Mouse (Mus musculus) MEL (cell line): ENCODE results near the gene Cib4. TPM values are rescaled to one million over a fixed set of nuclear protein-coding genes. Genes with fewer than 3 reads are reported as not detected.

Experiments
- DNase-seq: peaks from one replicate; pipeline ENCODE4 v3.0.0; 2011; ENCODE audit warnings: low read depth, low spot score
- H3K27ac ChIP-seq: 2 replicates; pipeline ENCODE4 v1.5.1; 2012; ENCODE audit warnings: low read depth, mild to moderate bottlenecking, control low read depth, low read length, moderate library complexity; ENCODE audit not compliant: control insufficient read depth
- H3K27me3 ChIP-seq, 2 experiments: fragments of 150-350 bp in 1 of 2; sonication (generic) in 1 of 2; 2 replicates each; pipeline ENCODE4 v1.6.1; 2012; ENCODE audit warnings: low read length in 2 of 2, mild to moderate bottlenecking in 2 of 2, improper control_type of control experiment in 1 of 2, moderate library complexity in 1 of 2; ENCODE audit not compliant: insufficient read depth in 2 of 2, control insufficient read depth in 1 of 2
- H3K36me3 ChIP-seq, 2 experiments: 2 replicates each; pipeline ENCODE4 v1.6.1; 2012 to 2014; ENCODE audit warnings: low read length in 2 of 2, improper control_type of control experiment in 1 of 2, inconsistent platforms in 1 of 2, mild to moderate bottlenecking in 1 of 2; ENCODE audit not compliant: insufficient read depth in 2 of 2, control insufficient read depth in 1 of 2
- H3K4me1 ChIP-seq, 2 experiments: fragments of 150-350 bp in 1 of 2; sonication (generic) in 1 of 2; 2 replicates each; pipeline ENCODE4 v1.6.1; 2012; ENCODE audit warnings: low read length in 2 of 2, improper control_type of control experiment in 1 of 2, mild to moderate bottlenecking in 1 of 2; ENCODE audit not compliant: insufficient read depth in 2 of 2, control insufficient read depth in 1 of 2
- H3K4me3 ChIP-seq, 2 experiments: fragments of 150-350 bp in 1 of 2; sonication (generic) in 1 of 2; 2 replicates each; pipeline ENCODE4 v1.5.1; 2012; ENCODE audit warnings: low read depth in 2 of 2, low read length in 2 of 2, mild to moderate bottlenecking in 2 of 2, moderate library complexity in 2 of 2, control low read depth in 1 of 2, improper control_type of control experiment in 1 of 2; ENCODE audit not compliant: control insufficient read depth in 1 of 2, insufficient read depth in 1 of 2
- H3K79me2 ChIP-seq: 2 replicates; pipeline ENCODE4 v1.6.1; 2012; ENCODE audit warnings: mild to moderate bottlenecking, low read length, moderate library complexity; ENCODE audit not compliant: control insufficient read depth, poor library complexity, insufficient read depth
- H3K9ac ChIP-seq: 2 replicates; pipeline ENCODE4 v1.6.1; 2012; ENCODE audit warnings: low read depth, mild to moderate bottlenecking, control low read depth, low read length, moderate library complexity; ENCODE audit not compliant: control insufficient read depth, poor library complexity, severe bottlenecking
- H3K9me3 ChIP-seq: fragments of 150-350 bp; sonication (generic); replicated peaks from 2 replicates; pipeline ENCODE4 v1.6.1; 2012; ENCODE audit warnings: mild to moderate bottlenecking, low read length, improper control_type of control experiment, moderate library complexity; ENCODE audit not compliant: insufficient read depth
- BHLHE40 ChIP-seq: IDR thresholded peaks from 2 replicates; pipeline ENCODE4 v1.6.1; 2012; ENCODE audit warnings: low read depth, mild to moderate bottlenecking, inconsistent platforms, low read length, improper control_type of control experiment, borderline replicate concordance
- E2F4 ChIP-seq: IDR thresholded peaks from 2 replicates; pipeline ENCODE4 v1.6.1; 2011; ENCODE audit warnings: low read depth, low read length, improper control_type of control experiment, borderline replicate concordance
- EP300 ChIP-seq, 2 experiments: IDR thresholded peaks; 2 replicates each; pipeline ENCODE4 v1.6.1; 2011; ENCODE audit warnings: improper control_type of control experiment in 2 of 2, low read length in 2 of 2, low read depth in 1 of 2, mild to moderate bottlenecking in 1 of 2
- GATA1 ChIP-seq: IDR thresholded peaks from 2 replicates; pipeline ENCODE4 v1.6.1; 2011; ENCODE audit warnings: low read depth, low read length, improper control_type of control experiment
- KAT2A ChIP-seq: conservative IDR thresholded peaks from 2 replicates; pipeline ENCODE4 v1.6.1; 2012; ENCODE audit warnings: low read depth, low read length, improper control_type of control experiment, inconsistent platforms
- MXI1 ChIP-seq: IDR thresholded peaks from 2 replicates; pipeline ENCODE4 v1.6.1; 2011; ENCODE audit warnings: mild to moderate bottlenecking, low read depth, low read length, improper control_type of control experiment
- MYB ChIP-seq: IDR thresholded peaks from 2 replicates; pipeline ENCODE4 v1.6.1; 2011; ENCODE audit warnings: mild to moderate bottlenecking, low read depth, low read length, improper control_type of control experiment
- NELFE ChIP-seq: IDR thresholded peaks from 2 replicates; pipeline ENCODE4 v1.6.1; 2011; ENCODE audit warnings: low read depth, low read length, improper control_type of control experiment
- NRF1 ChIP-seq: IDR thresholded peaks from 2 replicates; pipeline ENCODE4 v1.6.1; 2014; ENCODE audit warnings: low read depth, mild to moderate bottlenecking, inconsistent platforms, low read length, improper control_type of control experiment, moderate library complexity; ENCODE audit not compliant: poor library complexity, insufficient read depth, severe bottlenecking
- POLR2A ChIP-seq, 2 experiments: IDR thresholded peaks; 2 replicates each; pipeline ENCODE4 v1.6.1; 2011 to 2012; ENCODE audit warnings: low read length in 2 of 2, mild to moderate bottlenecking in 2 of 2, control low read depth in 1 of 2, improper control_type of control experiment in 1 of 2, low read depth in 1 of 2, moderate library complexity in 1 of 2; ENCODE audit not compliant: control insufficient read depth in 1 of 2, insufficient read depth in 1 of 2, poor library complexity in 1 of 2
- RCOR1 ChIP-seq: IDR thresholded peaks from 2 replicates; pipeline ENCODE4 v1.6.1; 2012; ENCODE audit warnings: low read depth, mild to moderate bottlenecking, inconsistent platforms, low read length, improper control_type of control experiment
- SIN3A ChIP-seq: IDR thresholded peaks from 2 replicates; pipeline ENCODE4 v1.6.1; 2012; ENCODE audit warnings: low read length, improper control_type of control experiment, inconsistent platforms
- TCF12 ChIP-seq: IDR thresholded peaks from 2 replicates; pipeline ENCODE4 v1.6.1; 2014; ENCODE audit warnings: low read depth, mild to moderate bottlenecking, inconsistent platforms, low read length, improper control_type of control experiment, moderate library complexity
- UBTF ChIP-seq: IDR thresholded peaks from 2 replicates; pipeline ENCODE4 v1.6.1; 2012; ENCODE audit warnings: low read depth, mild to moderate bottlenecking, inconsistent platforms, low read length, improper control_type of control experiment, moderate library complexity, borderline replicate concordance; ENCODE audit not compliant: insufficient read depth
- USF1 ChIP-seq: IDR thresholded peaks from 2 replicates; pipeline ENCODE4 v1.6.1; 2014; ENCODE audit warnings: low read depth, mild to moderate bottlenecking, inconsistent platforms, low read length, improper control_type of control experiment, moderate library complexity
- ZC3H11A ChIP-seq: IDR thresholded peaks from 2 replicates; pipeline ENCODE4 v1.6.1; 2012; ENCODE audit warnings: low read depth, mild to moderate bottlenecking, inconsistent platforms, low read length, improper control_type of control experiment
- ZKSCAN1 ChIP-seq: IDR thresholded peaks from 2 replicates; pipeline ENCODE4 v1.6.1; 2012; ENCODE audit warnings: low read depth, mild to moderate bottlenecking, inconsistent platforms, low read length, improper control_type of control experiment, moderate library complexity
- ZMIZ1 ChIP-seq: IDR thresholded peaks from 2 replicates; pipeline ENCODE4 v1.6.1; 2012; ENCODE audit warnings: low read depth, mild to moderate bottlenecking, inconsistent platforms, low read length, improper control_type of control experiment, moderate library complexity
- ZNF384 ChIP-seq: IDR thresholded peaks from 2 replicates; pipeline ENCODE4 v1.6.1; 2012; ENCODE audit warnings: low read depth, mild to moderate bottlenecking, inconsistent platforms, low read length, improper control_type of control experiment
- polyA plus RNA-seq, 2 experiments: library from polyadenylated mRNA; stranded (reverse) in 1 of 2; unstranded in 1 of 2; fragments of >175 nt in 1 of 2; fragments of >200 nt in 1 of 2; gene quantifications; 2 replicates each; pipeline versions ENCODE4 v1.2.1 to v1.2.4; 2012; ENCODE audit warnings: low replicate concordance in 2 of 2, low read depth in 1 of 2; ENCODE audit not compliant: insufficient read length in 2 of 2, insufficient read depth in 1 of 2, missing spikeins in 1 of 2
- total RNA-seq: library from RNA; depleted of rRNA; stranded (reverse); fragments of 300-350 nt; gene quantifications from 2 replicates; pipeline ENCODE4 v1.2.3, GENCODE M21; 2012

Cib4 gene
- total and polyA plus RNA-seq, 3 experiments = not detected

DNA sequence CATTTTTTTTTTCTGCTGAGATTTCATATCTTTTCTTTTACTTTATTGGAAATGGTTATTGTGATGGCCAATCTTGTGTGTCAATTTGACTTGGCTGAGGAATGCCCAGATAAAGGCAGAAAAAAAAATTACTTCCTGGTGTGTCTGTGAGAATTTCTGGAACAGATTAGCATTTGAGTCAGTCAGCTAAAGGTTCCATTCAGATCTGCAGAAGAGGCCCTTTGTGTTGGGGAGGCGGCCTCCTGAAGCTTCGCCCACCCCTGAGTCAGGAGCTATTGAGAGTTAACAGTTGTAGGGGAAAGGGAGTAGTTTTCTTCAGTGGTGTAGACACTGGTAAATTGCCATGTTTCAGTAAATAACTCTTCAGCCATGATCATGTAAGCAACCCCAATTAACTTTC, 50.3 kb downstream of the Cib4 start:
- 0 out of 2 replicates have a peak, but pooled peaks have one; percentile 9 for TF ChIP-seq GATA1
- TF ChIP-seq POLR2A (IDR thresholded peaks at IDR 0.05; ENCODE audit: control insufficient read depth in 1 of 2, insufficient read depth in 1 of 2, low read depth in 1 of 2, low read length in 2 of 2, poor library complexity in 1 of 2) = no peak
- TF ChIP-seq TCF12 = no peak
- H3K36me3 ChIP-seq = peaks cover 0 to 2% of the 10 kb centered on the region in 2 experiments; a peak in 1 of 4 replicates
- H3K79me2 ChIP-seq = no peaks in the 10 kb centered on the region
- H3K4me3 ChIP-seq = no peak overlapping the region
- no peaks in the 10 kb centered on the region for H3K9me3 ChIP-seq
- peak; percentile 18 for DNase-seq
- H3K27ac ChIP-seq = no peak overlapping the region
- H3K9ac ChIP-seq = no peak overlapping the region
- peaks cover 0 to 20% of the 10 kb centered on the region in 2 experiments; a peak in 2 of 4 replicates for H3K4me1 ChIP-seq
- H3K27me3 ChIP-seq = peaks cover 6 to 13% of the 10 kb centered on the region in 2 experiments

DNA sequence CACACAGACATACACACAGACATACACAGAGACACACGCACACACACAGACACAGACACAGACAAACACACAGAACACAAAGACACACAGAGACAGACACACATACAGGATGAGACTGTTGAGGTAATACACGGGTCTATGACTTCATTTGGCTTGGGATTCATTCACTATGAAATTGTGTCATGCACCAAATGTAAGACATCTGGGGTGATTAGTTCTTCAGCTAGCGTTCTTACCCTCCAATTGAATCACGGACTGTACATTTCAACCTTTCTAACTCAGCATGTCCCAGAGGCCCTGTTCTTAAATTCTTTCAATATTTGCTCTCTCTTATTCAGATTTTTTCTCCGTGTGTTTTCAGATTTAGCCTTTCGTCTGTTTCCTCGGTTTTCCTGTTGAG, 51.0 kb downstream of the Cib4 start:
- H3K36me3 ChIP-seq = peaks cover 0 to 2% of the 10 kb centered on the region in 2 experiments; a peak in 1 of 4 replicates

DNA sequence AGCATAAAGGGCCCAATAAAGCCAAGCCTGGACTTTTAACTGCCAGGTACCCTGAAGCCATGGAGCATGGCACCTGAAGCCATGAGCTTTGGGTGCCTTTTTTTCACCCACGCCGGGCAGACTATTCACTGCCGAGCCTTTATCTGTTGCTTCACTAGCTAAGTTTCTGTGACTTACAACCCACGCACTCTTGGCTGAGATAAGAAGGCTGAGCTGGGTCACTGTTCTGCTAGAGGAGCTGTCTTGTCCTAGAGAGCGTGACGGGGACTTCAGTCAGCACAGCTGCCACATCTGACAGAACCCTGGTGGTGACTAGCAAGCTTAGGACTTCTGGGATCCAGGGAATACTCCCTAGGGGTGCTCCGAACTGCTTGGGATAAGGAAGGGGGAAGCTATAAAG, 51.9 kb downstream of the Cib4 start:
- H3K27ac ChIP-seq = no peak overlapping the region
- no peaks in the 10 kb centered on the region for H3K9me3 ChIP-seq

More for the DNA sequence above, 51.0 kb downstream of the Cib4 start:
- DNase-seq = no peak
- TF ChIP-seq NRF1 (no peak), ZKSCAN1 (no peak), ZNF384 (no peak), KAT2A (no peak), ZC3H11A (no peak), E2F4 (no peak), MYB (no peak), SIN3A (no peak), UBTF (no peak), TCF12 (no peak), MXI1 (no peak), NELFE (no peak), RCOR1 (no peak), USF1 (no peak), ZMIZ1 (no peak)
- H3K4me3 ChIP-seq = no peak overlapping the region
- H3K4me1 ChIP-seq = peaks cover 0 to 20% of the 10 kb centered on the region in 2 experiments; a peak in 2 of 4 replicates
- H3K9me3 ChIP-seq = no peaks in the 10 kb centered on the region
- peaks cover 6 to 13% of the 10 kb centered on the region in 2 experiments for H3K27me3 ChIP-seq
- no peaks in the 10 kb centered on the region for H3K79me2 ChIP-seq
- no peak overlapping the region for H3K27ac ChIP-seq
- no peak overlapping the region for H3K9ac ChIP-seq

More for the DNA sequence above, 51.9 kb downstream of the Cib4 start:
- Histone ChIP-seq H3K4me3 (no peak overlapping the region), H3K36me3 (peaks cover 0 to 2% of the 10 kb centered on the region in 2 experiments; a peak in 1 of 4 replicates), H3K27me3 (peaks cover 4 to 13% of the 10 kb centered on the region in 2 experiments), H3K79me2 (no peaks in the 10 kb centered on the region), H3K9ac (no peak overlapping the region), H3K4me1 (peaks cover 0 to 20% of the 10 kb centered on the region in 2 experiments; a peak in 2 of 4 replicates)
- TF ChIP-seq GATA1 = peak; percentile 81
- TF ChIP-seq EP300 (IDR thresholded peaks at IDR 0.05; ENCODE audit: low read depth in 1 of 2, low read length in 2 of 2) = peak; percentile 49 to 71; a peak in 3 of 4 replicates
- no peak for TF ChIP-seq BHLHE40
- TF ChIP-seq, all 39 proteins: peak for 2
- peak; percentile 61 for DNase-seq
